Mouse (Mus musculus): ENCODE data around the gene Foxred1.

DNA sequence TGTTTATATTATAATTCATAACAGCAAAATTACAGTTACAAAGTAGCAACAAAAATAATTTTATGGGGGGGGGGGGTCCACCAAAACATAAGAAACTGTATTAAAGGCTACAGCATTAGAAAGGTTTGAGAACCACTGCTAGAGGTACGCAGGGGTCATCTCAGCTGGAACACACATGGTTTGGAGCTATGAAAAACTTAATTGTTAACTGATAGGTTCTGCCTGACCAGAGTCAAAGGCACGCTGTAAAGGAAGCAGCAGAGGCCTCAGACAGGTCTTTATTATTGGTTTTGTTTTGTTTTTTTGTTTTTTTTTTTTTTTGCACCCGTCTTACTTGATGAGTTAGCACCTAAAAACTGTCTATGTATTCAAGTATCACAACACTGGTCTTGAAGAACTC, 52.4 kb downstream of the Foxred1 start:
- TF ChIP-seq POLR2A (IDR thresholded peaks at IDR 0.05; ENCODE audit: borderline replicate concordance, extremely low read depth, low read depth, low read length): no peak
- no peak for TF ChIP-seq CTCF (IDR thresholded peaks at IDR 0.05; ENCODE audit: insufficient read depth, low read length)
